Mouse (Mus musculus): ENCODE measurements around the gene Mrtfa. TPM values are rescaled to one million over a fixed set of nuclear protein-coding genes. Genes with fewer than 3 reads are reported as not detected.

Mrtfa gene
- polyA plus RNA-seq, 1 experiment from 2014 or later = 31.3 TPM

DNA sequence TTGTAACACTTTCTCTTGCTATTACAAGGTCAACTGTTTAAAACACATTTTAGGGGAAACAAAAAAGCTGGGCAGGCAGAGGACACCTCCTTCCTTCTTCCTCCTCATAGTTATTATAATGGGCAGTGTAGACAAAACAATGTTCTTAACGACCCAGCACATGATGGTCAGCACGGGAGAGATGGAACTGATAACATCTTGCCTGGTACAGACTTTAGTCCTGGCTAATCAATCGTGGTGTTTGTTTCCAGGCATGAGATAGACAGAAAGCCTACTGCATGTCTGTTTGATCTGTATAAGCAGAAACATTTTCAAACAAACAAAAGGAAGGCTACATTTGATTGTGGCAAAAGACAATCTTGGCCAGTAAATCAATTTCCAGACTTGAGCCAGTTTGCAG lies 140.1 kb downstream of the Mrtfa start:
- H3K4me2 ChIP-seq (ENCODE audit: low read depth, low read length) = no peak overlapping the region
- WGBS = 62% methylated on average over 3 of the region's 3 CpGs
- no peaks in the 10 kb centered on the region for H3K4me1 ChIP-seq (ENCODE audit: control insufficient read depth, insufficient read depth, low read length)
- H3K9me3 ChIP-seq (ENCODE audit: control insufficient read depth, low read length) = no peaks in the 10 kb centered on the region
- H3K9ac ChIP-seq (replicated peaks; ENCODE audit: low read depth, low read length) = no peak overlapping the region
- no peak for ATAC-seq (ENCODE audit: low read depth)
- H3K4me3 ChIP-seq (ENCODE audit: low read depth, low read length) = no peak overlapping the region
- H3K36me3 ChIP-seq (ENCODE audit: control insufficient read depth, insufficient read depth, low read length) = no peaks in the 10 kb centered on the region
- H3K27me3 ChIP-seq (ENCODE audit: control insufficient read depth, insufficient read depth, low read length) = no peaks in the 10 kb centered on the region
- no peak overlapping the region for H3K27ac ChIP-seq (ENCODE audit: low read depth, low read length)

DNA sequence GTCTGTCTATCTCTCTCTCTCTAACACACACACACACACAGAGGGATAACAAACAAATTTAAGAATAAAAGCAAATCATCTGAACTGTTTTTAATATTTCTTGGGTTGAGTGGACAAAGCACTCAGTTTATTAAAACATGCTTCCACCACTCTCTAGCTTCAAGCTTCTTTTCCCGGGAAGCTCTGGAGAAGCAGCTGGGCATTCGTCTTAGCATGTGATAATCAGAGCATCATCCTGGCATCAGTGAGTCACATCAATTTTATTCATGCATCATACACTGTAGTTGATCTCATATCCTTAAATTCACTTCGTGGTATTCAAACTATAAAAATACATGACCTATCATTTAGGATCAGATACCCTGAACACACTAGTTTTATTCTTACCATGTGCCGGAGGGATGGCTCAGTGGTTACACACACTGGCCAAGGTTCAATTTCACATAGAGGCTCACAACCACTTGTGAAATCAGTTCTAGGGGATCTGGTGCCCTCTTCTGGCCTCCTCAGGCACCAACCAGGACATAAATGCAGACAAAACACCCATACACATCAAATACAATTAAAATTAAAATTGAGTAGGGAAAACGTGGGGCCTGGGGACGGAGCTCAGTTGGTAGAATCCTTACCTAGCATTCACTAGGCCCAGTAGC lies 141.0 kb downstream of the Mrtfa start:
- Histone ChIP-seq H3K4me2 (ENCODE audit: low read depth, low read length) (no peak overlapping the region), H3K9ac (replicated peaks; ENCODE audit: low read depth, low read length) (no peak overlapping the region), H3K4me1 (ENCODE audit: control insufficient read depth, insufficient read depth, low read length) (no peaks in the 10 kb centered on the region), H3K9me3 (ENCODE audit: control insufficient read depth, low read length) (no peaks in the 10 kb centered on the region), H3K27me3 (ENCODE audit: control insufficient read depth, insufficient read depth, low read length) (no peaks in the 10 kb centered on the region), H3K36me3 (ENCODE audit: control insufficient read depth, insufficient read depth, low read length) (no peaks in the 10 kb centered on the region), H3K4me3 (ENCODE audit: low read depth, low read length) (no peak overlapping the region), H3K27ac (ENCODE audit: low read depth, low read length) (no peak overlapping the region)
- no peak for ATAC-seq (ENCODE audit: low read depth)
- WGBS = 76% methylated on average over 6 of the region's 6 CpGs

DNA sequence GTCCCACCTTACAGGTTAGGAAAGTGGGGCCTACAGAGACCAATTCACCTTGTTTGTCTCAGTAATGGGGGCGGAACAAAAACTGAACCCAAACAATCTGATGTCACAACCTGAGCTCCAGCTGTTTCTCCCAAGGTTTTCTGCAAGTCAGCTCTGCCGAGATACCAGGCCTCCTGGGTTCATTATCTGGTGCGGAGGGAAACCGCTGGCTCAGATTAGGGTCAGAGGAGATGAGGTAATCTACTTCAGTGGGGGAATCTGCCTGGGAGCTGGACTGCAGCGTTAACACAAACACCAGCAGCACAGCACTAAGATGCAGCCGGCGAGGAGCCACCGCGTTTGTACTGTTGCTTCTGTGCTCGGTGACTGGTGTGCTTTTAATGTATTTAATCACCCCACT lies 143.1 kb downstream of the Mrtfa start:
- 55% methylated on average over 10 of the region's 10 CpGs for WGBS
- Histone ChIP-seq H3K4me1 (ENCODE audit: control insufficient read depth, insufficient read depth, low read length) (no peaks in the 10 kb centered on the region), H3K9me3 (ENCODE audit: control insufficient read depth, low read length) (no peaks in the 10 kb centered on the region), H3K9ac (replicated peaks; ENCODE audit: low read depth, low read length) (no peak overlapping the region), H3K4me2 (ENCODE audit: low read depth, low read length) (no peak overlapping the region), H3K27me3 (ENCODE audit: control insufficient read depth, insufficient read depth, low read length) (no peaks in the 10 kb centered on the region), H3K4me3 (ENCODE audit: low read depth, low read length) (no peak overlapping the region), H3K27ac (ENCODE audit: low read depth, low read length) (no peak overlapping the region), H3K36me3 (ENCODE audit: control insufficient read depth, insufficient read depth, low read length) (no peaks in the 10 kb centered on the region)
- no peak for ATAC-seq (ENCODE audit: low read depth)

DNA sequence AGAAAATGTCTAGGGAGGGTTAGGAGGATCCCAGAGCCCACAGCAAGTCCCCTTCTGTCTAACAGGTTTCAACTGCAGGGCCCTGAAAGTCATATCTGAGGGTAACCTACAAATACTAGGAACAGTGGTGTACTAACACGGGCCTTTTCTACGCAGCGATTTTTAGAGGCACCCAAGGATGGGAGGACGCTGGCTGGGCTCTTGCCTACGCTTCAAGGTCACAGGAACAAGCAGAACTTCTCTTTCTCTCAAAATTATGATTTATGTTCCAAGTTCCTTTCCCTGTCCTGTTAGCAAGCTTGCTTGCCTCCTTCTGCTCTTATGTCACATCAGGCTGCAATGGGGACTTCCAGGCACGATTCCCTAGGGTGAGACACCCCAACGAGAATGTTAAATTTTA lies 144.5 kb downstream of the Mrtfa start:
- 94% methylated on average over 7 of the region's 7 CpGs for WGBS
- H3K27me3 ChIP-seq (ENCODE audit: control insufficient read depth, insufficient read depth, low read length) = no peaks in the 10 kb centered on the region
- H3K4me2 ChIP-seq (ENCODE audit: low read depth, low read length) = no peak overlapping the region
- H3K4me1 ChIP-seq (ENCODE audit: control insufficient read depth, insufficient read depth, low read length) = no peaks in the 10 kb centered on the region
- no peak overlapping the region for H3K27ac ChIP-seq (ENCODE audit: low read depth, low read length)
- H3K36me3 ChIP-seq (ENCODE audit: control insufficient read depth, insufficient read depth, low read length) = no peaks in the 10 kb centered on the region
- no peak overlapping the region for H3K9ac ChIP-seq (replicated peaks; ENCODE audit: low read depth, low read length)
- H3K4me3 ChIP-seq (ENCODE audit: low read depth, low read length) = no peak overlapping the region
- H3K9me3 ChIP-seq (ENCODE audit: control insufficient read depth, low read length) = no peaks in the 10 kb centered on the region
- ATAC-seq (ENCODE audit: low read depth) = no peak

DNA sequence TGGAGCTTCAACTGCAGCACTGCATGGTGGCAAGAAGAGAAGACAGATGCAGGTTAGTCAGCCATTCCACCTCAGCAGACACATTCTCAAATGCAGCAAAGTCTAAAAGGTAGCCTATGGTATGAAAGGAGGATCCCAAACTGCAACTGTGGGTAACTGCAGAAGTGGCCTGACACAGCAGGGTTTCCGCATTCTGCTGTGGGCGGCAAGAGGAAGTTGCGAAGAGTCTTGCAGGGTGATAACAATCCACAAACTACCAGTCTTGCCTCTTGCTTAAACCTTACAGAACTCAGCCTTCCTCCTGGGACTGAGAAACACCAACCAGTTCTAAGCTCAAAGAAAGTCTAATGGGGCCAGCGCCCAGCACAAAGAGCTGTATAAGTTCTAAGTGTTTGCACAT lies 145.2 kb downstream of the Mrtfa start:
- ATAC-seq (ENCODE audit: low read depth) = no peak
- H3K27ac ChIP-seq (ENCODE audit: low read depth, low read length) = no peak overlapping the region
- H3K27me3 ChIP-seq (ENCODE audit: control insufficient read depth, insufficient read depth, low read length) = no peaks in the 10 kb centered on the region
- no peaks in the 10 kb centered on the region for H3K36me3 ChIP-seq (ENCODE audit: control insufficient read depth, insufficient read depth, low read length)
- no peaks in the 10 kb centered on the region for H3K4me1 ChIP-seq (ENCODE audit: control insufficient read depth, insufficient read depth, low read length)
- 97% methylated on average over 4 of the region's 4 CpGs for WGBS
- H3K4me2 ChIP-seq (ENCODE audit: low read depth, low read length) = no peak overlapping the region
- H3K9ac ChIP-seq (replicated peaks; ENCODE audit: low read depth, low read length) = no peak overlapping the region
- H3K4me3 ChIP-seq (ENCODE audit: low read depth, low read length) = no peak overlapping the region
- H3K9me3 ChIP-seq (ENCODE audit: control insufficient read depth, low read length) = no peaks in the 10 kb centered on the region

DNA sequence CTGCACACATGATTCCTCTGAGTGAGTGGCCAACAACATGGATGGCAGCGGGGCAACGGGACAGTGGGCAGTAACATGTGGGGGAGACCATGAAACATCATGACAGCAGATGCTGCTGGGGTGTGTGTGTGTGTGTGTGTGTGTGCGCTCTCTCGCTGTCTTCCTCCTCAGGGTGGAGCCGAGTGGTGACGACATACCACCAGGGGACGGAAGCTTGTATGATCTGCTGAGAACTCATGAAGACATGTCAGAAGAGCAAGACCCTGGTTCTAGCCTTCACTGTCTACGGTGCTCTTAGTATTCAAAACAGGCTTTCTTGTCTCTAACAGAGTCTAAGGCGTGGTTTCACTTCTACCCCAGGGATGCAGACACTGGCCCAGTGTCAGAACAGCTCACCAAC lies 146.1 kb downstream of the Mrtfa start:
- no peak overlapping the region for H3K9ac ChIP-seq (replicated peaks; ENCODE audit: low read depth, low read length)
- H3K4me2 ChIP-seq (ENCODE audit: low read depth, low read length) = no peak overlapping the region
- H3K4me1 ChIP-seq (ENCODE audit: control insufficient read depth, insufficient read depth, low read length) = no peaks in the 10 kb centered on the region
- no peak overlapping the region for H3K27ac ChIP-seq (ENCODE audit: low read depth, low read length)
- H3K36me3 ChIP-seq (ENCODE audit: control insufficient read depth, insufficient read depth, low read length) = no peaks in the 10 kb centered on the region
- no peaks in the 10 kb centered on the region for H3K9me3 ChIP-seq (ENCODE audit: control insufficient read depth, low read length)
- 93% methylated on average over 9 of the region's 9 CpGs for WGBS
- H3K27me3 ChIP-seq (ENCODE audit: control insufficient read depth, insufficient read depth, low read length) = no peaks in the 10 kb centered on the region
- ATAC-seq (ENCODE audit: low read depth) = no peak
- H3K4me3 ChIP-seq (ENCODE audit: low read depth, low read length) = no peak overlapping the region

DNA sequence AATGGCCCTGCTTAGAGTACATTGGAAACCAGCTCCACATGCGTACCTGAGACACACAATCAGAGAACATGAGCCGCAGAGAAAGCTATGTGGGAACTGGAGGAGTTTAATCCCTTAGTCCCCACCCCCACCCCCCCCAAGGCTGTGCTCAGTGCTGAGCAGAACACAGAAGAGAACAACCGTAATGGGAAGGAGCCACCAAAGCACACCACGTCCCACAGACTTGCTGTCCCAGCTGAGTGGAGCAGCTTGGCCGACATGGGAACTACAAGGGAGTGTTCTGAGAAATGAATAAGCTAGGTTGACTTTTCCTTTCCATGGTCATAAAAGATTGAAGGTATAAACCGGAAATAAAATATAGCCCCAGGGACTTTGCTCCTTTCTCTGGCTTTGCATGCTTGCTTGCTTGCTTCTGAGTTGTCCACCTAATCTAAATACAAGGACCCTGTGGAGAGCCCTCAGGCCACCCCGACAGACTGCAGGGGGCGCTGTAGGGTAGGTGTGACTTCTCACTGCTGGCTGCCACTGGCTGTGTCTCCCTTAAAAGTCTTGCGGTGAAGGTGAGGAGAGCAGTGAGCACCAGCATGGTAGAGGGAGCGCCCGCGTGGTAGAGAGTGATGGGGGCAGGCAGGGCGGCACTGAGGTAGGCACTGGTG lies 148.2 kb downstream of the Mrtfa start:
- no peak overlapping the region for H3K9ac ChIP-seq (replicated peaks; ENCODE audit: low read depth, low read length)
- no peaks in the 10 kb centered on the region for H3K36me3 ChIP-seq (ENCODE audit: control insufficient read depth, insufficient read depth, low read length)
- no peak overlapping the region for H3K4me3 ChIP-seq (ENCODE audit: low read depth, low read length)
- H3K4me1 ChIP-seq (ENCODE audit: control insufficient read depth, insufficient read depth, low read length) = no peaks in the 10 kb centered on the region
- no peak overlapping the region for H3K4me2 ChIP-seq (ENCODE audit: low read depth, low read length)
- no peak overlapping the region for H3K27ac ChIP-seq (ENCODE audit: low read depth, low read length)
- H3K9me3 ChIP-seq (ENCODE audit: control insufficient read depth, low read length) = no peaks in the 10 kb centered on the region
- H3K27me3 ChIP-seq (ENCODE audit: control insufficient read depth, insufficient read depth, low read length) = no peaks in the 10 kb centered on the region
- WGBS = 73% methylated on average over 13 of the region's 13 CpGs
- ATAC-seq (ENCODE audit: low read depth) = no peak

DNA sequence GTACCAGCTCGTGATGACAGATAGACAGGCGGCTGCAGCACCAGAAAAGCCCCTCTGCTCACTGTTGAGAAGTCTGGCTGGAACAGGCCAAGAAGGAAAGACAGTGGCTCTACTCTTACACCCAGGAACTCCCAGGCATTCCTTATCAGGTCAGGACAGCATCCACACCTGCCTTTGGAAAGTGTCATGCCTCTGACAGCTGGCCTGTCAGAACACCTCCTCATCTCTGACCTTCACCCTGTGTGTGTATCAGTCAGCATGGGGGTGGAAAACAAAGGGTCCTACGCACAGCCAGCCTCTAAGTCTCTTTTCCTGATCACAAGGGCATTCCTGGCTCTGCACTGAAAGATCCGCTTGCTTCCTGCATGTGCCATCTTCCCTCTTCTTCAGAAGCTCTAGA lies 148.8 kb downstream of the Mrtfa start:
- no peaks in the 10 kb centered on the region for H3K36me3 ChIP-seq (ENCODE audit: control insufficient read depth, insufficient read depth, low read length)
- H3K27ac ChIP-seq (ENCODE audit: low read depth, low read length) = no peak overlapping the region
- WGBS = 84% methylated on average over 4 of the region's 4 CpGs
- H3K4me2 ChIP-seq (ENCODE audit: low read depth, low read length) = no peak overlapping the region
- no peaks in the 10 kb centered on the region for H3K27me3 ChIP-seq (ENCODE audit: control insufficient read depth, insufficient read depth, low read length)
- no peak overlapping the region for H3K4me3 ChIP-seq (ENCODE audit: low read depth, low read length)
- no peak overlapping the region for H3K9ac ChIP-seq (replicated peaks; ENCODE audit: low read depth, low read length)
- ATAC-seq (ENCODE audit: low read depth) = no peak
- H3K9me3 ChIP-seq (ENCODE audit: control insufficient read depth, low read length) = no peaks in the 10 kb centered on the region
- H3K4me1 ChIP-seq (ENCODE audit: control insufficient read depth, insufficient read depth, low read length) = no peaks in the 10 kb centered on the region

DNA sequence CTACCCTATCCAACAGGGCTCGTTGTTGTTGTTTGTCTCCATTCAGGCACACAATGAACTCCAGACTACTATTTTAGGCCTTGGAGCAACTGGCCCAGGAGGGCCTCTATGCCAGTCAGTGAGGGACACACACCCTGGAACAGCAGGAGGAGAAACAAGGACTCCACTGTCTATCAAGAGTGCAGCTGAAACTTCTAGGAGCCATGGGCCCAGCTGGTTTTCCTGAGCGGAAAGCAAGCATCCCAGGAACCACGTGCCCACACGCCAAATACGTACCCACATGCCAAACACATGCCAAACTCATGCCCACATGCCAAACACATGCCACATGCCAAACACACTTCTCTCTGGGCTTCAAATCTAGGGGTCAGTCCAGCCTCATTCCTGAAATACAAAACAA lies 152.1 kb downstream of the Mrtfa start:
- 84% methylated on average over 5 of the region's 5 CpGs for WGBS

More for the DNA sequence above, 152.1 kb downstream of the Mrtfa start:
- no peak overlapping the region for H3K27ac ChIP-seq (ENCODE audit: low read depth, low read length)
- no peaks in the 10 kb centered on the region for H3K36me3 ChIP-seq (ENCODE audit: control insufficient read depth, insufficient read depth, low read length)
- H3K27me3 ChIP-seq (ENCODE audit: control insufficient read depth, insufficient read depth, low read length) = no peaks in the 10 kb centered on the region
- no peak overlapping the region for H3K4me2 ChIP-seq (ENCODE audit: low read depth, low read length)
- H3K4me1 ChIP-seq (ENCODE audit: control insufficient read depth, insufficient read depth, low read length) = peaks cover 13% of the 10 kb centered on the region
- no peak for ATAC-seq (ENCODE audit: low read depth)
- no peak overlapping the region for H3K4me3 ChIP-seq (ENCODE audit: low read depth, low read length)
- no peak overlapping the region for H3K9ac ChIP-seq (replicated peaks; ENCODE audit: low read depth, low read length)
- no peaks in the 10 kb centered on the region for H3K9me3 ChIP-seq (ENCODE audit: control insufficient read depth, low read length)
